Mouse (Mus musculus): Measurements from ENCODE around the gene Dnal1.
A peak's percentile ranks its signal among the peaks of the same experiment; 100 is the strongest.

Dnal1 gene

GRCm38 (mm10) chr12:84180701-84181435 is 66.7 kb downstream of the Dnal1 start:
- ATAC-seq (ENCODE audit: insufficient number of reproducible peaks, low FRiP score, low TSS enrichment), result no peak

GRCm38 (mm10) chr12:84181999-84182398 is 67.8 kb downstream of the Dnal1 start:
- no peak for ATAC-seq (ENCODE audit: insufficient number of reproducible peaks, low FRiP score, low TSS enrichment)

DNA sequence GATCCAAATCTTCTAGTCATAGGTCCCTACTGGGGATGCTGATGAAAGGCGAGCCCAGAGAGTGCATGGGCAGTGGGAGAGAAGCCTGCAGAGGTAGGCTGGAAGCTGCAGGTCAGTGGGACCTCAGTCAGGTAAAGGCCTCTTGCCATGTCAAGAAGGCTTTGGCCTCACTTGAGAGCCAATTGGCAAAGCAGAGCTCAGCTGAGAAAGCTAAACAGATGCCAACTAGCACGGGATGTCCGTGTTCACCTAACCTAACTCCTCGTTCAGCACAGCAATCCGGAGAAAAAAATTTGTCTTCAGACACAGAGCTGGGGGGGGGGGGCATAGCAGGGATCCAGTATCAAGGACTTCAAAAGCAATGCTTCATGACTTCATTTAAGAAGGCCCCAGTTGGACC is 70.8 kb downstream of the Dnal1 start:
- ATAC-seq (ENCODE audit: insufficient number of reproducible peaks, low FRiP score, low TSS enrichment), result no peak

GRCm38 (mm10) chr12:84185547-84185946 is 71.4 kb downstream of the Dnal1 start:
- ATAC-seq (ENCODE audit: insufficient number of reproducible peaks, low FRiP score, low TSS enrichment), result no peak

DNA sequence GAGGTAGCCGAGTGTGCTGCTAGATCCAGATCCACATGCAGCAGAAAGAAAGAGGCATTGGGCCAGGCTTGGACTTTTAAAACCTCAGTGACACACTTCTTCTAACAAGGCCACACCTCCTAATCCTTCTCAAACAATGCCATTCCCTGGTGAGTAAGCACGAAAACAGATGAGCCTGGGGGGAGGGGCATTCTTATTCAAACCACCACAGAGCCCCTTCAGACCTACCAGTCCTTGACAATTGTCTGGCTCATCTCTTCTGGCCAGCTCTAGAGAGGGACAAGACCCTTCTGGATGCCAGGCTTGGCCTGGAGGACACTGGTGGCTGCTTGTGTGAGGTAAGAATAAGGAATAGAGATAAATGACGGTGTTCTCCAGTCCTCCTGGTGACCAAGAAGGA is 72.4 kb downstream of the Dnal1 start:
- no peak for ATAC-seq (ENCODE audit: insufficient number of reproducible peaks, low FRiP score, low TSS enrichment)

DNA sequence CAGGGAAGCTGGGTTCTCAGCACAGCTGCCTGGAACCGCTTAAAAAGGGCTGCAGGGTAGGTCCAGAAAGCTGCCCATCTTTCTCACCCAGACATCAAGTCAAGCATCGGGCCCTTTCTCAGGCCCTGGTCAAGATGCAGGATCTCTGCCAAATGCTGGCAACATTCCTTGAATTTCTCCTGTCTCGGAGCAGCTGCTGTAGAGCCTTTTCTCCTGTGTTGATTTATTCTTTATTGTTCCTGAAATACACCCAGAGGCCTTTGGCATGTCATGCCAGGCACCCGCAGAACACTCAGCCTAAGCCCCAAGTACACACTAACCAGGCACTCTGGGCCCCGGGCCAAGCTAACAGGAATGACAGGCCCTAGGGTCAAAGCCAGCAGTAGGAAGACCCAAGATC is 72.8 kb downstream of the Dnal1 start:
- ATAC-seq (ENCODE audit: insufficient number of reproducible peaks, low FRiP score, low TSS enrichment), result no peak

DNA sequence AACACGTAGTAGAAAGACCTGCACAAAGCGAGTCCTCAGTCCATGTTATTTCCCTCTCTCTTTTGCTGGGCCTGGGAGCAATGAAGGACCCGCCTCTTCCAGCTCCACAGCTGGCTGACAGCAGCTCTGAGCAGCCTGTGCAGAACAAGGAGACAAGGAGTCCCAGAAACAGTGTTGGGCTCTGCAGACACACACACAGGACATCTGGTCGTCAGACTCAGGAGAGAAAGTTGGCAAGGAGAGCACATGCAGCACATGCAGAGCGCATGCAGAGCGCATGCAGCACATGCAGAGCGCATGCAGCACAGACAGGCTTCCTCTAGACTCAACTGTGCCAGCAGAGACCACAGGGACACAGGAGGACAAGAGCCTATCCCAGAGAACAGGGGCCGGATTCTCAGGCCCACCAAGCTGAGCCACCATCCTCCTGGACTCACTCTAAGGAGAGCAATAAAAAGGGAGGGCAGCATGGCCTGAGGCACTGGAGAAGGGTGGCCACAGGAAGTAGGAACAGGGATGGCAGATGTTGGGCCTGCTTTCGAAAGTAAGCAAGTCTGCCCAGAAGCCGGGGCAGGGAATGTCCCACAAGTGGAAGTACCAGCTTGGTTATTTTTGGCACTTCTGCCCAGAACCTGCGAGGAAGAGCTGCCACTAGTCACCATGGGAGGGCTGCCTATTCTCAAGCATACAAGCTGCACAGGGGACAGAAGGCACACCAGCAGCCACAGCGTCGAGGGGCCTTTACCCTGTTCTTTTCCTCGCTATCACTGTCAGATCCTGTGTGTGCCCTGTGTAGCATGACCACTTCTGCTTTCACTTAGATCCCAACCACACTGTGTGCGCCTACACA is 73.8 kb downstream of the Dnal1 start:
- ATAC-seq (ENCODE audit: insufficient number of reproducible peaks, low FRiP score, low TSS enrichment), result no peak

DNA sequence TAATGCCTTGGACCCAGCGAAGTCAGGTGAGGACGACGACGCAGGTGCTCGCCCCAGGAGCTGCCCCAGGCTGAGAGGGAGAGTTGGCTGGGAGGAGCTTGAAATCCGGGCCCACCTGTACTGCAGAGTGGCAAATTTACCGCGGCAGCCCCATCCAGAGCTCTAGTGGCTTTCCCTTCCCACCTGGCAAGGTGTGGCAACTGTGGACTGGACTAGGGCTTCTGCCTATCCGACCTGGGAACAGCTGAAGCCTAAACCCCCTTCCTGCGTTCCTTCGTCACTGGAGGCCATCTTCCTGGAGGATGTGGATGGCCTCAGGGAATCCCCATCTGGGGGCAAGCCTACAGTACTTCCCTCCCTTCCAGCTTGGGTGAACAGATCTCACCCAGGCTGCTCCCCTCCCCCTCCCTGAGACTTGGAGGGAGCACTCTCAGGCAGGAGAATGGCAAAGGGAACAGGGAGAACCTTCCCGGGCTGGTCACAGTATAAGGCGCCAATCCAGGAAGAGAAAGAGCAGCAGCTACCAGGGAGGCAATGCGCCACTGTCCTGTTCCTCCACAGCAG is 74.8 kb downstream of the Dnal1 start:
- no peak for ATAC-seq (ENCODE audit: insufficient number of reproducible peaks, low FRiP score, low TSS enrichment)

GRCm38 (mm10) chr12:84190151-84190820 is 76.1 kb downstream of the Dnal1 start:
- no peak for ATAC-seq (ENCODE audit: insufficient number of reproducible peaks, low FRiP score, low TSS enrichment)

GRCm38 (mm10) chr12:84191190-84191589 is 77.0 kb downstream of the Dnal1 start:
- ATAC-seq (ENCODE audit: insufficient number of reproducible peaks, low FRiP score, low TSS enrichment), result no peak

GRCm38 (mm10) chr12:84191770-84192169 is 77.6 kb downstream of the Dnal1 start:
- no peak for ATAC-seq (ENCODE audit: insufficient number of reproducible peaks, low FRiP score, low TSS enrichment)

- no peak for ATAC-seq (ENCODE audit: insufficient number of reproducible peaks, low FRiP score, low TSS enrichment)
Measured at GRCm38 (mm10) chr12:84192280-84192679, 78.1 kb downstream of the Dnal1 start.

DNA sequence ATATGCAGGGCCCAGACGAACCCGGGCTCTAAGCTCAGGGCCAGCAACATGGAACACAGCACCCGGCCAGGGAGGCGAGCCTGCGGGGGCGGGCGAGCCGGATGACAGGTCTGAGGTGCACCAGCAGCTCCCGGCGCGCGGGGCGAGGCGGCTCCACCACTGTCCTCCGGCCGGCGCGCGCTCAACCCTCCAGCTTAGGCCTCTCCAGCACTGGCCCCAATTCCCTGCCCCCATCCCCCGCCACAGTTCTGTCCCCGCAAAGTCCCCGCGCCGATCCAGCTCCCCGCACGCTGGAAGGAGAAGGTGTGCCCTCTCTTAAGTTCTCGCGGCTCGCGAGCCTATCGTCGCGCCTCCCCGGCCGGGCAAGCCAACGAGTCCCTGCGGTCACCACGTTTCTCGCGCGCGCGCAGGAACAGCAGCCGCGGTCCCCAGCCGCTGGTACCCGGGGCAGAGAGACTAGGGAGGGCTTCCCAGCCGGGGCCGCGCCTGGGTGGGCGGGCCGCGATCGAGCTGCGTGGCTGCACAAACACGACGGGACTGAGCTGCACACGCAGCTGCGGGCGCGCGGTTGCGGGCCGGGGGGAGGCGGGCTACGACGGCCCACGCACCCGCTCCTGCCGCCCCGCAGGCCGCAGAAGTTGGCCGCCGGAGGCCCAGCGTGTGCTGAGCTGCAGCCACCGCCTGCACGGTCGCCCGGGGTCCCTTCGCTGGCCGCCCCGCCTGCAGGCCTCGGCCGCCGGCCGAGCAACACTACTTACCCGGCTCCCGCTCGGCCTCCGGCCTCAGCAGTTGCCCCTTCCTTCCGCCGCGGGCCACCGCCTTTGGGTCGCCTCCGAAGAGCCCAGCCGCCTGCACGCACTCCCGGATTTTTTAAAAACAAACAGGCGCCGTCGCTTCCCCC is 78.8 kb downstream of the Dnal1 start:
- ATAC-seq (ENCODE audit: insufficient number of reproducible peaks, low FRiP score, low TSS enrichment), result peak; percentile 19; the same call in 1 of the 2 replicates

GRCm38 (mm10) chr12:84193642-84194399 is 79.7 kb downstream of the Dnal1 start:
- peak; percentile 83 for ATAC-seq (ENCODE audit: insufficient number of reproducible peaks, low FRiP score, low TSS enrichment)

GRCm38 (mm10) chr12:84194400-84195109 is 80.4 kb downstream of the Dnal1 start:
- ATAC-seq (ENCODE audit: insufficient number of reproducible peaks, low FRiP score, low TSS enrichment), result no peak

- no peak for ATAC-seq (ENCODE audit: insufficient number of reproducible peaks, low FRiP score, low TSS enrichment)
Measured at GRCm38 (mm10) chr12:84195195-84195594, 81.0 kb downstream of the Dnal1 start.
